Mouse (Mus musculus) cerebellum, postnatal 10 days (tissue): ENCODE measurements at regions not wholly inside any gene's neighbourhood (a gene's known extent, or its start where the extent isn't known, plus 50 kb on each side); places are given as distances from the start of the nearest gene placed in this dataset.

Source experiments
- DNase-seq, 2 experiments: peaks; one replicate each; pipeline ENCODE4 v3.0.0; 2021; ENCODE audit warnings: mixed read lengths in 2 of 2

- no peak for DNase-seq
These were observed 333.5 kb upstream of the Lsamp start for GRCm38 (mm10) chr16:39650616-39651015.

- no peak for DNase-seq
These were observed 316.3 kb upstream of the Lsamp start for GRCm38 (mm10) chr16:39667905-39668304.

DNA sequence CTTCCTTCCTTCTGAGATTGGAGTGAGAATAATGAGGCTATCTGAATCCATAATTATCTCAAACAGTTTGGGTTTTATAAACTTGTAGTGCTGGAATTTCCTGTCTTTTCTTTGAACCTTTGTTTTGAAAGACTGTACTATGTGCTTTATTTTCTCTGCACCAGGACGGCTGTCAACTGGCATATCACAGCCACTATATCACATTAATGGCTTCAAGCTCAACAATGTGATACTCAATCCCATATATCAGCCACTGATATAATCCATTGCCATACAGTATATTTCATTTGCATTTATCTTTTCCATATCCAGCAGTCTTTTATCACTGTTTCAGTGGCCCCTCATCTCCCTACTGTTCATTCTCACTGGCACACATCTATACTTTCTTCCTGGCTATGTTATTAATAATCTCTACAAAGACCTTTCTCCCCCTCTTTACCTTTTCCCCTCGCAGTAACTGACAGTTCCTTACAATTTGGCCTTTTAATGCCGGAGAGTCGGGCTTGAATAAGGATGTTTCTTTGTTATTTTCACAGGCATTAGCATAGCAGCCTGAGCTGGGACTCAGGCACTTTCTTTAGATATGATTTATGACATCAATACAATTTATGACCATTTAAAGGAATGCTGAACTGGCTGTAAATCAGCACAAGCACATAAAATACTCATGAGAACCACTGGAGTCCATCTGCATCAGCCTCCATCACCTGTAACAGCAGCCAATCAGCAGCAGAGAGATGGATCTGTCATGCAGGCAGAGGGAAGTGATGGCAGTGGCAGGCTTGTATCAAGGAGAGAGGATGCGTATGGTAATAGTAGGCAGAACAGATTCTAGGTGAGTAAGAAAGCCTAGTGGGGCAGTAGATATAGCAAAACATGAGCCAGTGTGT is 311.8 kb upstream of the Lsamp start:
- no peak for DNase-seq

DNA sequence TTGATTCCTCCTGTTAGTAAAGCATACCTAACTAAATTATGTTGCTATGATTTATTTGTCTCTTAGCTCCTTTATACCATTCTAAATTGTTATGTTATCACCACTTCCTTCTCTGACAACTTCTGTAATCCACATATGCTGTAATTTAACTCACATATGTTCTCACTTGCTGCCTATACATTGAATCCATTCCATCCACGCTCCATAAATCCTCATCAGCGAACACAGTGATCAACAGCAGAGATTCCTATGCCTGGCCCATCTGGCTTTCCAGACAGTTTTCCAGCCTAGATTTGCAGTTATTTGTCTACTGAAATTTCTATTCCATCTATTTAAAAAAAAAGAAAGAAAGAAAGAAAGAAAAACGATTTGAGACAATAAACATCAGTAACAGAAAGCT is 308.4 kb upstream of the Lsamp start:
- no peak for DNase-seq

DNA sequence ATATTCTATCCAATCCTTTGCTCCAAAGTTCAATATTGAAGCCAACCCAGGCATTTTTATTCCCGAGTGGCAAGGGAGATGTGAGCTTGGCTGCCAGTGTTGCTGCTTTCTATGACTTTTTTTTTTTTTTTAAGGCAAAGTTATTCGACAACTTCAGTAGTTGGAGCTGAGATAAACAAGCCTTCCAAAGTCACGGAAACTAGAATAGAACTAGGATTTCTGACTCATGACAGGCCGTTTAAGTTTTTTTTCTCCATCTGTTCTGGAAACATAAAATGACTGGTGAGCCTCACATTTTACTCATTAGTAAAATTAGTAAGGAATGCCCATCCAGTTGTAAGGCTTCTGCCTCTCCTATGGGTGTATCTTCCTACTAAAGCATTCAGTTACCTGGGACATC is 305.9 kb upstream of the Lsamp start:
- no peak for DNase-seq

DNA sequence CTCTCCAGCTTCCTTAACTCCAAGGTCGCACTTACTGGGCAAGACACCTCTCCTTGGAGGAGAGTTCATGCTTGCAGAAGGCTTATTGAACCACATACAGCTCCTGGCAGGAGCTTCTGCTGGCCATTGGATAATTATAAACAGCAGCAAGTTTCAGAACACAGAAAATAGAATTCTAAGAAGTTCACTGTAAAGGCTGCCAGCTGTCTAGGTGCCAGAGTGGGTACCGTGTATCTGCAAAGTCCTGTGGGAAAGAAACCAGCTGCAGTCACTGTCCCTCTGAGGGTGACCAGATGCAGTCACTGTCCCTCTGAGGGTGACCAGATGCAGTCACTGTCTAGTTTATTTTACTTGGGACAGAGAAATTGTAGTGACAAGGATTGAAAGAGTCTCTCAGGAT is 291.1 kb upstream of the Lsamp start:
- peak; percentile 16 to 48 for DNase-seq

- DNase-seq: no peak
These were observed 288.3 kb upstream of the Lsamp start for GRCm38 (mm10) chr16:39695855-39696254.

- DNase-seq: no peak
These were observed 285.0 kb upstream of the Lsamp start for GRCm38 (mm10) chr16:39699201-39699600.

- peak; percentile 61 to 64 for DNase-seq
These were observed 278.0 kb upstream of the Lsamp start for GRCm38 (mm10) chr16:39706131-39706530.

- no peak for DNase-seq
These were observed 274.6 kb upstream of the Lsamp start for GRCm38 (mm10) chr16:39709387-39710039.

GRCm38 (mm10) chr16:39727586-39727985 is 256.6 kb upstream of the Lsamp start:
- peak; percentile 52 to 55 for DNase-seq

DNA sequence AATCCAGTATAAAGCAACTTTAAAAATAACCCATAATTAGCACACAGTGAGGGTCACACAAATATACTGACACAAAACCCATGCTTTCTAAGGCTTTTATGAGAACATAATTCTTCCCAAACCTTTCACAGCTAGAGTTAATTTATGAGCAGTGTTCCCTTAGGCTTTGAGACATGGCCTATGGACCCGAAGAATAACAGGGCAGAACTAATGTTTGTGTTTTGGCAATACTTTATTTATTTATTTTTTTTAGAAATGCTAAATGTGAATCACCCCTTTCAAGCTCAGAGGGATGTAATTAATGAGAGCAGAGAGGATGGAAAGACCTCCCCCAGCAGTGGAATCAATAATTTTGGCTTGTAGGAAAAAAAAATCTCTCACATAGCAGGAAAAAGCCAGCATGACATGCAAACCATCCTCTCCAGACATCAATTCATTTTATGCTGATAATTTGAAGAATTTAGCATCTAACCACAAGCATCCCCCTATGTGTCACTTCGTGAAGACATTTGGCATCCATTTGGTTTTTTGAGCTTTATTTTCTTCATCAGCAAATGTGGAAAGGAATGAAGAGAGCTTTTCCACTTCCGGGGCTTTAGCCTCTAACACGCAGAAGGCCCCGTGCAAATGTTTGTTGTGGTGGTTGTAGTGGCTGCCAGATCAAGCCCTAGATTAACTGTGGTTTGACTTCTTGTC is 238.0 kb upstream of the Lsamp start:
- no peak for DNase-seq

DNA sequence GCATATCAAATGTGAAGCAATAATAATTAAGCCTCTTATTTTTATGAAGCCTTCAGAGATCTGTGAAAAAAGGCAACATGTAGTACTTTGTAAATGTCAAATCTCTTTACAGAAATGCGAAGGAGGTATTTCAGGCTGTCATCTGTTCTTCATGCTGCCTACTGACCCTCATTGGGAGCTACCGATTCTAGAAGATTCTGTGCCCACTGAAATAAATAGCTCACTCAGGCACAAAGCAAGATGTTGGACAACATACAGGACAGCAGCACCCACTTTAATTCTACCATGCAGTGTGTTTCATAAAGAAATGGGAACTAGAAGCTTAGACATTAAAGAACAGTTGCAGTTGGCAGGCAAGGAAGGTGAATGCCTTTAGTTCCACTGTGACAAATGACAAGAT is 232.4 kb upstream of the Lsamp start:
- no peak for DNase-seq

GRCm38 (mm10) chr16:39801063-39801462 is 183.1 kb upstream of the Lsamp start:
- no peak for DNase-seq

- no peak for DNase-seq
These were observed 164.0 kb upstream of the Lsamp start for GRCm38 (mm10) chr16:39820131-39820530.

- no peak for DNase-seq
These were observed 149.9 kb upstream of the Lsamp start for GRCm38 (mm10) chr16:39834241-39834640.

- no peak for DNase-seq
These were observed 102.6 kb upstream of the Lsamp start for GRCm38 (mm10) chr16:39881525-39881924.

DNA sequence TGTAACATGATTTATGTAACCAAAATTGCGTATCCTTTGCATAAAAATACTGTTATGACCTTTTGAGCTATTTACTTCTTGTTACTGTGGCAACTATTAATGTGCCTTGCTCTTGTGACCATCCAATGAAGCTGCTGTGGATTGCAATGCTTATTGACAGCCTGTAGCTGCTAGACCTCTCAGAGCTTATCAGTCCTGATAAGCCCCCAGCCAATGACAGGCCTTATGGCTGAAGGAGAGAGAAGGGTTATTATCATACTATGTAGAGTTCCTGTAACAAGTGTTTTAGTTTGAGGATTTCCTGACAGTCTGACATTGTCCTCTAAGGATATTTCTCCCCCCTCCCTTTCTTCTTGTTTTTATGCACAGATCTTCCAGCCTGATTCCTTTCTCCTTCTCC is 96.2 kb upstream of the Lsamp start:
- no peak for DNase-seq
